Mouse (Mus musculus) MEL (cell line): ENCODE measurements at regions not wholly inside any gene's neighbourhood (a gene's known extent, or its start where the extent isn't known, plus 50 kb on each side); places are given as distances from the start of the nearest gene placed in this dataset.

Source experiments
- DNase-seq: peaks from one replicate; pipeline ENCODE4 v3.0.0; 2011; ENCODE audit warnings: low read depth, low spot score
- H3K27ac ChIP-seq: 2 replicates; pipeline ENCODE4 v1.5.1; 2012; ENCODE audit warnings: low read depth, mild to moderate bottlenecking, control low read depth, low read length, moderate library complexity; ENCODE audit not compliant: control insufficient read depth
- H3K27me3 ChIP-seq, 2 experiments: fragments of 150-350 bp in 1 of 2; sonication (generic) in 1 of 2; 2 replicates each; pipeline ENCODE4 v1.6.1; 2012; ENCODE audit warnings: low read length in 2 of 2, mild to moderate bottlenecking in 2 of 2, improper control_type of control experiment in 1 of 2, moderate library complexity in 1 of 2; ENCODE audit not compliant: insufficient read depth in 2 of 2, control insufficient read depth in 1 of 2
- H3K36me3 ChIP-seq, 2 experiments: 2 replicates each; pipeline ENCODE4 v1.6.1; 2012 to 2014; ENCODE audit warnings: low read length in 2 of 2, improper control_type of control experiment in 1 of 2, inconsistent platforms in 1 of 2, mild to moderate bottlenecking in 1 of 2; ENCODE audit not compliant: insufficient read depth in 2 of 2, control insufficient read depth in 1 of 2
- H3K4me1 ChIP-seq, 2 experiments: fragments of 150-350 bp in 1 of 2; sonication (generic) in 1 of 2; 2 replicates each; pipeline ENCODE4 v1.6.1; 2012; ENCODE audit warnings: low read length in 2 of 2, improper control_type of control experiment in 1 of 2, mild to moderate bottlenecking in 1 of 2; ENCODE audit not compliant: insufficient read depth in 2 of 2, control insufficient read depth in 1 of 2
- H3K4me3 ChIP-seq, 2 experiments: fragments of 150-350 bp in 1 of 2; sonication (generic) in 1 of 2; 2 replicates each; pipeline ENCODE4 v1.5.1; 2012; ENCODE audit warnings: low read depth in 2 of 2, low read length in 2 of 2, mild to moderate bottlenecking in 2 of 2, moderate library complexity in 2 of 2, control low read depth in 1 of 2, improper control_type of control experiment in 1 of 2; ENCODE audit not compliant: control insufficient read depth in 1 of 2, insufficient read depth in 1 of 2
- H3K79me2 ChIP-seq: 2 replicates; pipeline ENCODE4 v1.6.1; 2012; ENCODE audit warnings: mild to moderate bottlenecking, low read length, moderate library complexity; ENCODE audit not compliant: control insufficient read depth, poor library complexity, insufficient read depth
- H3K9ac ChIP-seq: 2 replicates; pipeline ENCODE4 v1.6.1; 2012; ENCODE audit warnings: low read depth, mild to moderate bottlenecking, control low read depth, low read length, moderate library complexity; ENCODE audit not compliant: control insufficient read depth, poor library complexity, severe bottlenecking
- H3K9me3 ChIP-seq: fragments of 150-350 bp; sonication (generic); replicated peaks from 2 replicates; pipeline ENCODE4 v1.6.1; 2012; ENCODE audit warnings: mild to moderate bottlenecking, low read length, improper control_type of control experiment, moderate library complexity; ENCODE audit not compliant: insufficient read depth
- BHLHE40 ChIP-seq: IDR thresholded peaks from 2 replicates; pipeline ENCODE4 v1.6.1; 2012; ENCODE audit warnings: low read depth, mild to moderate bottlenecking, inconsistent platforms, low read length, improper control_type of control experiment, borderline replicate concordance
- CHD1 ChIP-seq: IDR thresholded peaks from 2 replicates; pipeline ENCODE4 v1.6.1; 2012; ENCODE audit warnings: low read depth, mild to moderate bottlenecking, inconsistent platforms, low read length, improper control_type of control experiment
- E2F4 ChIP-seq: IDR thresholded peaks from 2 replicates; pipeline ENCODE4 v1.6.1; 2011; ENCODE audit warnings: low read depth, low read length, improper control_type of control experiment, borderline replicate concordance
- EP300 ChIP-seq, 2 experiments: IDR thresholded peaks; 2 replicates each; pipeline ENCODE4 v1.6.1; 2011; ENCODE audit warnings: improper control_type of control experiment in 2 of 2, low read length in 2 of 2, low read depth in 1 of 2, mild to moderate bottlenecking in 1 of 2
- GABPA ChIP-seq: IDR thresholded peaks from 2 replicates; pipeline ENCODE4 v1.6.1; 2012; ENCODE audit warnings: low read depth, mild to moderate bottlenecking, inconsistent platforms, low read length, improper control_type of control experiment, moderate library complexity
- GATA1 ChIP-seq: IDR thresholded peaks from 2 replicates; pipeline ENCODE4 v1.6.1; 2011; ENCODE audit warnings: low read depth, low read length, improper control_type of control experiment
- KAT2A ChIP-seq: conservative IDR thresholded peaks from 2 replicates; pipeline ENCODE4 v1.6.1; 2012; ENCODE audit warnings: low read depth, low read length, improper control_type of control experiment, inconsistent platforms
- MAFK ChIP-seq: IDR thresholded peaks from 2 replicates; pipeline ENCODE4 v1.6.1; 2011; ENCODE audit warnings: low read depth, mild to moderate bottlenecking, low read length, improper control_type of control experiment, borderline replicate concordance
- MAX ChIP-seq: IDR thresholded peaks from 2 replicates; pipeline ENCODE4 v1.6.1; 2011; ENCODE audit warnings: low read length, improper control_type of control experiment
- MEF2A ChIP-seq: IDR thresholded peaks from 2 replicates; pipeline ENCODE4 v1.6.1; 2014; ENCODE audit warnings: low read depth, mild to moderate bottlenecking, inconsistent platforms, low read length, improper control_type of control experiment; ENCODE audit not compliant: poor library complexity, insufficient replicate concordance, severe bottlenecking; ENCODE audit errors: extremely low read depth
- NRF1 ChIP-seq: IDR thresholded peaks from 2 replicates; pipeline ENCODE4 v1.6.1; 2014; ENCODE audit warnings: low read depth, mild to moderate bottlenecking, inconsistent platforms, low read length, improper control_type of control experiment, moderate library complexity; ENCODE audit not compliant: poor library complexity, insufficient read depth, severe bottlenecking
- POLR2A ChIP-seq, 2 experiments: IDR thresholded peaks; 2 replicates each; pipeline ENCODE4 v1.6.1; 2011 to 2012; ENCODE audit warnings: low read length in 2 of 2, mild to moderate bottlenecking in 2 of 2, control low read depth in 1 of 2, improper control_type of control experiment in 1 of 2, low read depth in 1 of 2, moderate library complexity in 1 of 2; ENCODE audit not compliant: control insufficient read depth in 1 of 2, insufficient read depth in 1 of 2, poor library complexity in 1 of 2
- POLR2AphosphoS5 ChIP-seq: IDR thresholded peaks from 2 replicates; pipeline ENCODE4 v1.6.1; 2012; ENCODE audit warnings: low read depth, borderline replicate concordance, mild to moderate bottlenecking, inconsistent platforms, low read length, moderate library complexity, mixed read lengths
- RCOR1 ChIP-seq: IDR thresholded peaks from 2 replicates; pipeline ENCODE4 v1.6.1; 2012; ENCODE audit warnings: low read depth, mild to moderate bottlenecking, inconsistent platforms, low read length, improper control_type of control experiment
- TCF12 ChIP-seq: IDR thresholded peaks from 2 replicates; pipeline ENCODE4 v1.6.1; 2014; ENCODE audit warnings: low read depth, mild to moderate bottlenecking, inconsistent platforms, low read length, improper control_type of control experiment, moderate library complexity
- USF1 ChIP-seq: IDR thresholded peaks from 2 replicates; pipeline ENCODE4 v1.6.1; 2014; ENCODE audit warnings: low read depth, mild to moderate bottlenecking, inconsistent platforms, low read length, improper control_type of control experiment, moderate library complexity
- ZKSCAN1 ChIP-seq: IDR thresholded peaks from 2 replicates; pipeline ENCODE4 v1.6.1; 2012; ENCODE audit warnings: low read depth, mild to moderate bottlenecking, inconsistent platforms, low read length, improper control_type of control experiment, moderate library complexity
- ZMIZ1 ChIP-seq: IDR thresholded peaks from 2 replicates; pipeline ENCODE4 v1.6.1; 2012; ENCODE audit warnings: low read depth, mild to moderate bottlenecking, inconsistent platforms, low read length, improper control_type of control experiment, moderate library complexity

GRCm38 (mm10) chr11:84676377-84677078 is 142.8 kb downstream of the Mrm1 start:
- Histone ChIP-seq H3K27ac (no peak overlapping the region), H3K9ac (no peak overlapping the region), H3K4me3 (no peak overlapping the region), H3K27me3 (peaks cover 0 to 2% of the 10 kb centered on the region in 2 experiments), H3K9me3 (no peaks in the 10 kb centered on the region), H3K4me1 (no peaks in the 10 kb centered on the region), H3K79me2 (no peaks in the 10 kb centered on the region), H3K36me3 (no peaks in the 10 kb centered on the region)
- no peak for TF ChIP-seq E2F4
- no peak for TF ChIP-seq MAFK
- TF ChIP-seq RCOR1, result no peak
- no peak for TF ChIP-seq POLR2AphosphoS5
- TF ChIP-seq EP300 (IDR thresholded peaks at IDR 0.05; ENCODE audit: low read depth in 1 of 2, low read length in 2 of 2), result no peak
- TF ChIP-seq ZKSCAN1, result no peak
- no peak for TF ChIP-seq MEF2A
- no peak for TF ChIP-seq TCF12
- TF ChIP-seq MAX, result no peak
- no peak for TF ChIP-seq USF1
- no peak for TF ChIP-seq KAT2A
- no peak for TF ChIP-seq GATA1
- TF ChIP-seq POLR2A (IDR thresholded peaks at IDR 0.05; ENCODE audit: control insufficient read depth in 1 of 2, insufficient read depth in 1 of 2, low read depth in 1 of 2, low read length in 2 of 2, poor library complexity in 1 of 2), result no peak
- no peak for TF ChIP-seq CHD1
- no peak for TF ChIP-seq GABPA
- no peak for TF ChIP-seq BHLHE40
- no peak for TF ChIP-seq ZMIZ1
- no peak for DNase-seq

GRCm38 (mm10) chr11:84672841-84673473 is 146.4 kb downstream of the Mrm1 start:
- TF ChIP-seq MAX (no peak), ZKSCAN1 (0 out of 2 replicates have a peak, but pooled peaks have one; percentile 54), NRF1 (no peak)
- no peak overlapping the region for H3K4me3 ChIP-seq
- peaks cover 0 to 3% of the 10 kb centered on the region in 2 experiments; a peak in 1 of 4 replicates for H3K36me3 ChIP-seq
- peaks cover 0 to 5% of the 10 kb centered on the region in 2 experiments; a peak in 2 of 4 replicates for H3K4me1 ChIP-seq
- no peaks in the 10 kb centered on the region for H3K9me3 ChIP-seq
- no peak overlapping the region for H3K9ac ChIP-seq
- H3K79me2 ChIP-seq, result no peaks in the 10 kb centered on the region
- no peak for DNase-seq
- peaks cover 0 to 4% of the 10 kb centered on the region in 2 experiments; a peak in 3 of 4 replicates for H3K27me3 ChIP-seq
- no peak overlapping the region for H3K27ac ChIP-seq
